In genomic region chr8:122526526-122527170, GRCm38 (mm10) we compare ENCODE assay signal across 9 mouse cellular contexts. TPM values are rescaled to one million over a fixed set of nuclear protein-coding genes. Genes with fewer than 3 reads are reported as not detected.
A peak's percentile ranks its signal among the peaks of the same experiment; 100 is the strongest.
DNase-seq lines count a peak whose midpoint lies in the region.
"Had no signal": no experiment of that assay in that cellular context is flagged by ENCODE, and none has a peak within 500 bp of the region (broad histone marks: within the 10 kb centered on the region; RNA-seq: fewer than 3 reads in every experiment).

No protein-coding gene starts in this region.

- intact Hi-C loops in left cerebral cortex, postnatal 10 days (cut with DNase I): no loop called here

- peak; percentile 51 for DNase-seq in thymus, postnatal 0 days (ENCODE audit: low spot score)
- DNase-seq in thymus, adult 18-20 months: no peak
- DNase-seq in kidney, adult 8-10 months: peak; percentile 76 to 86
- DNase-seq in lung, adult 18-20 months: peak; percentile 77 to 80
- DNase-seq in cerebellum, postnatal 10 days: no peak
- DNase-seq in left cerebral cortex, adult 9 months (ENCODE audit: low spot score in 2 of 2): no peak
- no peak for DNase-seq in left cerebral cortex, postnatal 10 days (ENCODE audit: extremely low spot score in 1 of 2, low spot score in 2 of 2)
- DNase-seq in adrenal gland, adult 18-20 months (ENCODE audit: low spot score in 2 of 2): no peak
- DNase-seq: spleen, adult 18-20 months had no signal

RNA-seq across cellular contexts. Expression of gene Piezo1, which starts 24.5 kb away (rescaled TPM):
- 5.2 and 6.9 TPM in 2 replicates for polyA plus RNA-seq in thymus, postnatal 0 days (2015; fragmentation: Nextera tagmentation; extraction: Ambion mirVana)
- total RNA-seq in left cerebral cortex, postnatal 10 days (2021): 10 to 100 TPM; 15.0 to 17.9 TPM
- total RNA-seq in adrenal gland, adult 18-20 months (2021): 10 to 100 TPM; 14.1 to 28.4 TPM

RNA-seq across cellular contexts. Expression of gene Cdt1, which starts 41.2 kb away (rescaled TPM):
- 50.6 and 51.1 TPM in 2 replicates for polyA plus RNA-seq in thymus, postnatal 0 days (2015; fragmentation: Nextera tagmentation; extraction: Ambion mirVana)
- total RNA-seq in left cerebral cortex, postnatal 10 days (2021): 1 to 10 TPM; 3.9 to 4.2 TPM
- 1 to 10 TPM; 4.7 to 4.9 TPM for total RNA-seq in adrenal gland, adult 18-20 months (2021)

RNA-seq across cellular contexts. Expression of gene Aprt, which starts 50.1 kb away (rescaled TPM):
- 173 and 174 TPM in 2 replicates for polyA plus RNA-seq in thymus, postnatal 0 days (2015; fragmentation: Nextera tagmentation; extraction: Ambion mirVana)
- total RNA-seq in left cerebral cortex, postnatal 10 days (2021): 10 to 100 TPM; 80.3 to 89.9 TPM
- 10 to 100 TPM; 71.3 to 71.7 TPM for total RNA-seq in adrenal gland, adult 18-20 months (2021)

RNA-seq across cellular contexts. Expression of gene Ctu2, which starts 50.7 kb away (rescaled TPM):
- 72.9 and 75.3 TPM in 2 replicates for polyA plus RNA-seq in thymus, postnatal 0 days (2015; fragmentation: Nextera tagmentation; extraction: Ambion mirVana)
- total RNA-seq in left cerebral cortex, postnatal 10 days (2021): 10 to 100 TPM; 35.5 to 38.0 TPM
- 10 to 100 TPM; 20.8 to 24.2 TPM for total RNA-seq in adrenal gland, adult 18-20 months (2021)

RNA-seq across cellular contexts. Expression of gene Rnf166, which starts 50.8 kb away (rescaled TPM):
- 98.0 and 108 TPM in 2 replicates for polyA plus RNA-seq in thymus, postnatal 0 days (2015; fragmentation: Nextera tagmentation; extraction: Ambion mirVana)
- total RNA-seq in left cerebral cortex, postnatal 10 days (2021): 10 to 100 TPM; 14.2 to 16.3 TPM
- total RNA-seq in adrenal gland, adult 18-20 months (2021): 10 to 100 TPM; 39.1 to 66.6 TPM

Comparison
In these comparisons a context has a peak if more than half of its experiments do, and no peak if none do; other contexts are left out.
1. DNase-seq: peak in thymus, postnatal 0 days (single experiment), kidney, adult 8-10 months (2 of 2) and lung, adult 18-20 months (2 of 2); none in thymus, adult 18-20 months (0 of 2), cerebellum, postnatal 10 days (0 of 2), left cerebral cortex, adult 9 months (0 of 2), left cerebral cortex, postnatal 10 days (0 of 2) and adrenal gland, adult 18-20 months (0 of 2).